Mouse (Mus musculus) layer of hippocampus, adult 9-11 months (tissue): Measurements from ENCODE around the gene Gm27021.

Experiments used
- DNase-seq: peaks from one replicate; pipeline ENCODE4 v3.0.0; 2022

The Gm27021 gene

GRCm38 (mm10) chr8:120563851-120564837, 103.7 kb downstream of the Gm27021 start:
- DNase-seq: peak; percentile 94

GRCm38 (mm10) chr8:120563348-120563724, 104.5 kb downstream of the Gm27021 start:
- DNase-seq: no peak

- DNase-seq: no peak
Observed at GRCm38 (mm10) chr8:120562680-120563347, 105.1 kb downstream of the Gm27021 start.

GRCm38 (mm10) chr8:120561539-120562435, 106.1 kb downstream of the Gm27021 start:
- DNase-seq: no peak

DNA sequence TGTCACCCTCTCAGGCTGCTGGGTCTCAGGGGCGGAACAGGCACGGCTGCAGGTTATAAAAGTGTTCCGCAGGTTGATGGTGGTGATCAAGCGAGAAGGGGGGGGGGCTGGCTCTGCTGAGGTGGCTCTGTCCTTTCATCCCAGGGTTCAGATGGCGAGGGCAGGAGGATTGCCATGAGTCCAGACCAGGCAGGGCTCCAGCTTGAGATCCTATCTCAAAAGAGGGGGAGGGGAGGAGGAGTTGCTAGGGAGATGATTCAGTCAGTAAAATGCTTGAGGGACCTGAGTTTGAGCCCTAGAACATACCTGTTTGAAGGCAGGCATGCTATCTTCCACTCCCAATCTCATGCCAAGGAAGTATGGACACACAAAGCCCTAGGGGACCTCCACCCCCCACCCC, 107.3 kb downstream of the Gm27021 start:
- DNase-seq: no peak

GRCm38 (mm10) chr8:120559654-120560053, 108.2 kb downstream of the Gm27021 start:
- no peak for DNase-seq
